Mouse (Mus musculus): Measurements from ENCODE around the gene Gphn. TPM values are rescaled to one million over a fixed set of nuclear protein-coding genes. Genes with fewer than 3 reads are reported as not detected.

Gphn gene
- polyA plus RNA-seq, 1 experiment = 32.4 TPM

- Histone ChIP-seq H3K4me3 (ENCODE audit: control insufficient read depth, low read depth, low read length) (no peak overlapping the region), H3K27me3 (ENCODE audit: control insufficient read depth, insufficient read depth, low read length) (no peaks in the 10 kb centered on the region), H3K36me3 (ENCODE audit: control insufficient read depth, insufficient read depth, low read length) (no peaks in the 10 kb centered on the region), H3K4me1 (ENCODE audit: control insufficient read depth, insufficient read depth, low read length) (no peaks in the 10 kb centered on the region), H3K27ac (ENCODE audit: control insufficient read depth, insufficient read depth, low read depth, low read length) (no peak overlapping the region)
- TF ChIP-seq POLR2A (IDR thresholded peaks at IDR 0.05; ENCODE audit: control insufficient read depth, low read depth, low read length) = no peak
- TF ChIP-seq CTCF (IDR thresholded peaks at IDR 0.05; ENCODE audit: control insufficient read depth, insufficient read depth, insufficient replicate concordance, low read depth, low read length) = no peak
These were observed 16.3 kb upstream of the Gphn start for GRCm38 (mm10) chr12:78209856-78210255.

- Histone ChIP-seq H3K4me3 (ENCODE audit: control insufficient read depth, low read depth, low read length) (no peak overlapping the region), H3K27ac (ENCODE audit: control insufficient read depth, insufficient read depth, low read depth, low read length) (no peak overlapping the region), H3K36me3 (ENCODE audit: control insufficient read depth, insufficient read depth, low read length) (no peaks in the 10 kb centered on the region), H3K27me3 (ENCODE audit: control insufficient read depth, insufficient read depth, low read length) (no peaks in the 10 kb centered on the region), H3K4me1 (ENCODE audit: control insufficient read depth, insufficient read depth, low read length) (no peaks in the 10 kb centered on the region)
- TF ChIP-seq POLR2A (IDR thresholded peaks at IDR 0.05; ENCODE audit: control insufficient read depth, low read depth, low read length) = no peak
- TF ChIP-seq CTCF (IDR thresholded peaks at IDR 0.05; ENCODE audit: control insufficient read depth, insufficient read depth, insufficient replicate concordance, low read depth, low read length) = no peak
These were observed 10.7 kb upstream of the Gphn start for GRCm38 (mm10) chr12:78215490-78215889.

- H3K4me1 ChIP-seq (ENCODE audit: control insufficient read depth, insufficient read depth, low read length) = no peaks in the 10 kb centered on the region
- no peak for TF ChIP-seq POLR2A (IDR thresholded peaks at IDR 0.05; ENCODE audit: control insufficient read depth, low read depth, low read length)
- no peak for TF ChIP-seq CTCF (IDR thresholded peaks at IDR 0.05; ENCODE audit: control insufficient read depth, insufficient read depth, insufficient replicate concordance, low read depth, low read length)
- H3K27me3 ChIP-seq (ENCODE audit: control insufficient read depth, insufficient read depth, low read length) = no peaks in the 10 kb centered on the region
- no peak overlapping the region for H3K4me3 ChIP-seq (ENCODE audit: control insufficient read depth, low read depth, low read length)
- H3K27ac ChIP-seq (ENCODE audit: control insufficient read depth, insufficient read depth, low read depth, low read length) = no peak overlapping the region
- no peaks in the 10 kb centered on the region for H3K36me3 ChIP-seq (ENCODE audit: control insufficient read depth, insufficient read depth, low read length)
These were observed 6.9 kb upstream of the Gphn start for GRCm38 (mm10) chr12:78219191-78219825.

GRCm38 (mm10) chr12:78226519-78226875 is 318 bp downstream of the Gphn start:
- Histone ChIP-seq H3K36me3 (ENCODE audit: control insufficient read depth, insufficient read depth, low read length) (no peaks in the 10 kb centered on the region), H3K4me3 (ENCODE audit: control insufficient read depth, low read depth, low read length) (peak overlapping the region; percentile 96), H3K27ac (ENCODE audit: control insufficient read depth, insufficient read depth, low read depth, low read length) (peak overlapping the region; percentile 96), H3K4me1 (ENCODE audit: control insufficient read depth, insufficient read depth, low read length) (no peaks in the 10 kb centered on the region), H3K27me3 (ENCODE audit: control insufficient read depth, insufficient read depth, low read length) (no peaks in the 10 kb centered on the region)
- TF ChIP-seq CTCF (IDR thresholded peaks at IDR 0.05; ENCODE audit: control insufficient read depth, insufficient read depth, insufficient replicate concordance, low read depth, low read length) = no peak
- TF ChIP-seq POLR2A (IDR thresholded peaks at IDR 0.05; ENCODE audit: control insufficient read depth, low read depth, low read length) = peak; percentile 25; the same call in 1 of the 2 replicates

GRCm38 (mm10) chr12:78227021-78227932 is 1.1 kb downstream of the Gphn start:
- Histone ChIP-seq H3K27me3 (ENCODE audit: control insufficient read depth, insufficient read depth, low read length) (no peaks in the 10 kb centered on the region), H3K4me3 (ENCODE audit: control insufficient read depth, low read depth, low read length) (peak overlapping the region; percentile 96), H3K36me3 (ENCODE audit: control insufficient read depth, insufficient read depth, low read length) (no peaks in the 10 kb centered on the region), H3K4me1 (ENCODE audit: control insufficient read depth, insufficient read depth, low read length) (no peaks in the 10 kb centered on the region), H3K27ac (ENCODE audit: control insufficient read depth, insufficient read depth, low read depth, low read length) (peak overlapping the region; percentile 96)
- no peak for TF ChIP-seq POLR2A (IDR thresholded peaks at IDR 0.05; ENCODE audit: control insufficient read depth, low read depth, low read length)
- no peak for TF ChIP-seq CTCF (IDR thresholded peaks at IDR 0.05; ENCODE audit: control insufficient read depth, insufficient read depth, insufficient replicate concordance, low read depth, low read length)

- no peaks in the 10 kb centered on the region for H3K4me1 ChIP-seq (ENCODE audit: control insufficient read depth, insufficient read depth, low read length)
- no peak overlapping the region for H3K27ac ChIP-seq (ENCODE audit: control insufficient read depth, insufficient read depth, low read depth, low read length)
- no peak overlapping the region for H3K4me3 ChIP-seq (ENCODE audit: control insufficient read depth, low read depth, low read length)
- TF ChIP-seq POLR2A (IDR thresholded peaks at IDR 0.05; ENCODE audit: control insufficient read depth, low read depth, low read length) = no peak
- no peak for TF ChIP-seq CTCF (IDR thresholded peaks at IDR 0.05; ENCODE audit: control insufficient read depth, insufficient read depth, insufficient replicate concordance, low read depth, low read length)
- H3K36me3 ChIP-seq (ENCODE audit: control insufficient read depth, insufficient read depth, low read length) = no peaks in the 10 kb centered on the region
- no peaks in the 10 kb centered on the region for H3K27me3 ChIP-seq (ENCODE audit: control insufficient read depth, insufficient read depth, low read length)
These were observed 2.0 kb downstream of the Gphn start for GRCm38 (mm10) chr12:78228139-78228538.

- no peak overlapping the region for H3K27ac ChIP-seq (ENCODE audit: control insufficient read depth, insufficient read depth, low read depth, low read length)
- no peaks in the 10 kb centered on the region for H3K27me3 ChIP-seq (ENCODE audit: control insufficient read depth, insufficient read depth, low read length)
- H3K4me1 ChIP-seq (ENCODE audit: control insufficient read depth, insufficient read depth, low read length) = no peaks in the 10 kb centered on the region
- H3K36me3 ChIP-seq (ENCODE audit: control insufficient read depth, insufficient read depth, low read length) = no peaks in the 10 kb centered on the region
- TF ChIP-seq CTCF (IDR thresholded peaks at IDR 0.05; ENCODE audit: control insufficient read depth, insufficient read depth, insufficient replicate concordance, low read depth, low read length) = no peak
- no peak for TF ChIP-seq POLR2A (IDR thresholded peaks at IDR 0.05; ENCODE audit: control insufficient read depth, low read depth, low read length)
- H3K4me3 ChIP-seq (ENCODE audit: control insufficient read depth, low read depth, low read length) = no peak overlapping the region
These were observed 6.4 kb downstream of the Gphn start for GRCm38 (mm10) chr12:78232560-78232959.
